Mouse (Mus musculus) megakaryocyte, embryonic 14.5 days (primary cell): ENCODE results near the gene Ldlrap1.

Source experiments
- FLI1 ChIP-seq: IDR thresholded peaks from 2 replicates; pipeline ENCODE4 v1.6.1; 2012; ENCODE audit warnings: low read length, inconsistent platforms, mixed read lengths
- GATA1 ChIP-seq: IDR thresholded peaks from 3 replicates; pipeline ENCODE4 v1.6.1; 2012; ENCODE audit warnings: mixed read lengths, low read length, inconsistent platforms, borderline replicate concordance

DNA sequence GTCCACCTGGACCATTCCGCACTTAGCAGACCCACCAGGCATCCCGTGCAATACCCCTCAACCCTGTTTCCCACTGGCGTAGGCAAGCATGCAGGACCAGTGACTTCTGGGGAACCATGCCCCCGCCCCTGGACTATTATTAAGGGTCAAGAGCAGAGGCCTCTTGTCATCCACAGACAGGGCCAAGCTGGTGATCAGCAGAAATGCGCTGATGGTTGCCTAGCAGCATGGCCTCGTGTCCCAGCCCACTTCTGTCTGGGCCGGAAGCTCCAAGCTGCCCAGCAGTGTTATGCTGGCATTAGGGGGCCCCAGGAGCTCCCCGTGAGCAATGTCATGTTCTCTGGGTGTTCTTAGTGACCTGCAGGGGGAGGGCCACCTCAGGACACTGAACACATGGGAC, 25.9 kb downstream of the Ldlrap1 start:
- TF ChIP-seq GATA1: no peak
- no peak for TF ChIP-seq FLI1
